Comparison of ENCODE assay signal across 28 mouse cellular contexts in genomic region chr16:25846611-25847010, GRCm38 (mm10).
"Had no signal": no experiment of that assay in that cellular context is flagged by ENCODE, and none has a peak within 500 bp of the region (broad histone marks: within the 10 kb centered on the region; RNA-seq: fewer than 3 reads in every experiment).

No protein-coding gene starts in this region.

- ATAC-seq: forebrain, embryonic 13.5 days; forebrain, embryonic 15.5 days; forebrain, embryonic 16.5 days; forebrain, postnatal 0 days had no signal

- H3K27ac ChIP-seq: embryonic facial prominence, embryonic 10.5 days; embryonic facial prominence, embryonic 12.5 days; embryonic facial prominence, embryonic 13.5 days; embryonic facial prominence, embryonic 15.5 days; forebrain, embryonic 10.5 days; forebrain, embryonic 12.5 days; forebrain, embryonic 13.5 days; forebrain, embryonic 15.5 days; gastrocnemius, adult 2 months; heart, adult 2 months had no signal

- H3K9me3 ChIP-seq: embryonic facial prominence, embryonic 10.5 days; embryonic facial prominence, embryonic 12.5 days; embryonic facial prominence, embryonic 13.5 days; embryonic facial prominence, embryonic 15.5 days; forebrain, embryonic 10.5 days; forebrain, embryonic 12.5 days; forebrain, embryonic 13.5 days; forebrain, embryonic 15.5 days had no signal

- H3K4me2 ChIP-seq: embryonic facial prominence, embryonic 12.5 days; embryonic facial prominence, embryonic 13.5 days; embryonic facial prominence, embryonic 15.5 days; forebrain, embryonic 12.5 days; forebrain, embryonic 13.5 days; forebrain, embryonic 15.5 days had no signal

- H3K9ac ChIP-seq: embryonic facial prominence, embryonic 12.5 days; embryonic facial prominence, embryonic 13.5 days; embryonic facial prominence, embryonic 15.5 days; forebrain, embryonic 12.5 days; forebrain, embryonic 13.5 days; forebrain, embryonic 15.5 days; forebrain, postnatal 0 days had no signal

- H3K4me3 ChIP-seq: embryonic facial prominence, embryonic 10.5 days; embryonic facial prominence, embryonic 12.5 days; embryonic facial prominence, embryonic 13.5 days; embryonic facial prominence, embryonic 15.5 days; erythroblast, embryonic 14.5 days; forebrain, embryonic 10.5 days; forebrain, embryonic 12.5 days; forebrain, embryonic 13.5 days; forebrain, embryonic 15.5 days; gastrocnemius, adult 2 months; heart, adult 2 months had no signal

- H3K36me3 ChIP-seq: embryonic facial prominence, embryonic 10.5 days; embryonic facial prominence, embryonic 12.5 days; embryonic facial prominence, embryonic 13.5 days; embryonic facial prominence, embryonic 15.5 days; forebrain, embryonic 10.5 days; forebrain, embryonic 12.5 days; forebrain, embryonic 15.5 days had no signal

- DNase-seq: cerebellum, adult 2 months; cerebellum, adult 8-10 months; cerebellum, adult 9-10 months; cerebellum, adult 9-11 months; cerebellum, postnatal 10 days; cerebellum, postnatal 14 days; cerebellum, postnatal 25 days; cerebellum, postnatal 36 days; embryo, embryonic 11 days; forebrain, postnatal 0 days; gastrocnemius, adult 2 months; gastrocnemius, postnatal 10 days; gastrocnemius, postnatal 14 days; gastrocnemius, postnatal 25 days; gastrocnemius, postnatal 36 days; heart, adult 11 months; heart, adult 18-20 months; heart, adult 2 months had no signal

- H3K4me1 ChIP-seq: forebrain, embryonic 12.5 days; forebrain, embryonic 13.5 days; forebrain, embryonic 15.5 days had no signal

- H3K27me3 ChIP-seq: embryonic facial prominence, embryonic 12.5 days; embryonic facial prominence, embryonic 13.5 days; embryonic facial prominence, embryonic 15.5 days; forebrain, embryonic 12.5 days; forebrain, embryonic 13.5 days; forebrain, embryonic 15.5 days had no signal
